Mouse (Mus musculus): Measurements from ENCODE around the gene Ift43. TPM values are rescaled to one million over a fixed set of nuclear protein-coding genes. Genes with fewer than 3 reads are reported as not detected.

Ift43 gene
- polyA plus RNA-seq, 1 experiment from 2014 or later = 47.9 TPM

GRCm38 (mm10) chr12:86056976-86057375 is 25.4 kb upstream of the Ift43 start:
- ATAC-seq (replicated peaks) = no peak
- no peak overlapping the region for H3K4me2 ChIP-seq
- no peak overlapping the region for H3K4me3 ChIP-seq
- no peak overlapping the region for H3K27ac ChIP-seq
- no peaks in the 10 kb centered on the region for H3K36me3 ChIP-seq (replicated peaks)
- H3K27me3 ChIP-seq (replicated peaks) = no peaks in the 10 kb centered on the region
- H3K9ac ChIP-seq = no peak overlapping the region
- H3K9me3 ChIP-seq = no peaks in the 10 kb centered on the region
- 90% methylated on average over 8 of the region's 8 CpGs for WGBS
- H3K4me1 ChIP-seq = no peaks in the 10 kb centered on the region

DNA sequence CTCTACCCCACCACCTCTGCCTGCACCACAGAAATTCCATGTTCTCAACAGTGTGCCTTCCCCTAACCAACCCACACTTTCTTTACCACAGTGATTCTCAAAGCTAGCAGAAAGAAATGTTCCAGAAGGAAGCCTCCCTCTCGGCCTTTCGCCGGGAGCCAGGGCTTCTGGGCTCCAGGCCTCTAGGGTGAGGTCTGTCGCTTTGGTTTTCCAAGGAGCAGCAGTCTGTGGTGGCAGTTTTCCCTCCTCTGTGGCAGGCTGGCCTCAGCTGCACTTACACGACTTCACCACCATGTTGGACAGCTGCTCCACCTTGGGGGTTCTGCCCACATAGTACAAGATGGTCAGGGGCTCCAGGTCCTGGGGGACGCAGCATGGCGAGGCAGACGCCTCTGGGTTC is 24.8 kb upstream of the Ift43 start:
- no peaks in the 10 kb centered on the region for H3K27me3 ChIP-seq (replicated peaks)
- H3K4me3 ChIP-seq = no peak overlapping the region
- no peaks in the 10 kb centered on the region for H3K9me3 ChIP-seq
- H3K36me3 ChIP-seq (replicated peaks) = no peaks in the 10 kb centered on the region
- no peak overlapping the region for H3K9ac ChIP-seq
- H3K4me1 ChIP-seq = no peaks in the 10 kb centered on the region
- no peak overlapping the region for H3K27ac ChIP-seq
- ATAC-seq (replicated peaks) = no peak
- 86% methylated on average over 8 of the region's 8 CpGs for WGBS
- H3K4me2 ChIP-seq = no peak overlapping the region

DNA sequence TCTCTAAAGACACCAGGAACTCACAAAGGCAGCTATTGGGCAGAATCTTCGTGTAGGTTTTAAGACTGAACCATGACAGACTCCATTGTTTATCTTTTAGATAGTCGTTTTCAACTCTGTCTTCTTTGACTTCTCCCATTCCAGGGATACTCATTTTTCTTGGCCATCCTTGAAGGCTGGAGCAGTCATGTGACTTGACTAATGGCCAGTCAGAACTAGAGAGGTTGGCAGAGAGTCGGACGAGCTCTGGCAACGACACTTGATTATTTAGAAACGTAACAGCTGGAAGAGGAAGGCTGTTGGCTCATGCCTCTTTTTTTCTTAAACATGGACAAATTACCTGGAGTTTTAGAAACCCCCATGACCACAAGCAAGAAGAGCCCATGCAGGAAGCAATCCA is 23.0 kb upstream of the Ift43 start:
- Histone ChIP-seq H3K4me2 (no peak overlapping the region), H3K4me3 (no peak overlapping the region), H3K36me3 (replicated peaks) (no peaks in the 10 kb centered on the region), H3K9ac (no peak overlapping the region), H3K4me1 (no peaks in the 10 kb centered on the region), H3K27ac (no peak overlapping the region), H3K27me3 (replicated peaks) (no peaks in the 10 kb centered on the region), H3K9me3 (no peaks in the 10 kb centered on the region)
- no peak for ATAC-seq (replicated peaks)
- WGBS = 90% methylated on average over 6 of the region's 6 CpGs

GRCm38 (mm10) chr12:86064796-86065195 is 17.5 kb upstream of the Ift43 start:
- H3K4me1 ChIP-seq = no peaks in the 10 kb centered on the region
- H3K4me3 ChIP-seq = no peak overlapping the region
- H3K9ac ChIP-seq = no peak overlapping the region
- H3K9me3 ChIP-seq = no peaks in the 10 kb centered on the region
- H3K27me3 ChIP-seq (replicated peaks) = no peaks in the 10 kb centered on the region
- no peak overlapping the region for H3K27ac ChIP-seq
- H3K4me2 ChIP-seq = no peak overlapping the region
- no peaks in the 10 kb centered on the region for H3K36me3 ChIP-seq (replicated peaks)
- no peak for ATAC-seq (replicated peaks)

GRCm38 (mm10) chr12:86071432-86071831 is 10.9 kb upstream of the Ift43 start:
- Histone ChIP-seq H3K9ac (no peak overlapping the region), H3K27me3 (replicated peaks) (peaks cover 12% of the 10 kb centered on the region; the same call in 1 of the 2 replicates), H3K36me3 (replicated peaks) (no peaks in the 10 kb centered on the region), H3K4me1 (peaks cover 5% of the 10 kb centered on the region; the same call in 1 of the 2 replicates), H3K4me2 (no peak overlapping the region), H3K27ac (no peak overlapping the region), H3K4me3 (no peak overlapping the region), H3K9me3 (no peaks in the 10 kb centered on the region)
- no peak for ATAC-seq (replicated peaks)
- WGBS = 73% methylated on average over 6 of the region's 6 CpGs

- Histone ChIP-seq H3K9ac (no peak overlapping the region), H3K4me2 (no peak overlapping the region), H3K4me1 (peaks cover 30% of the 10 kb centered on the region), H3K9me3 (no peaks in the 10 kb centered on the region), H3K27ac (no peak overlapping the region), H3K36me3 (replicated peaks) (no peaks in the 10 kb centered on the region), H3K27me3 (replicated peaks) (peaks cover 19% of the 10 kb centered on the region), H3K4me3 (no peak overlapping the region)
- WGBS = 69% methylated on average over 12 of the region's 12 CpGs
- ATAC-seq (replicated peaks) = no peak
Observed at GRCm38 (mm10) chr12:86074681-86075080, 7.7 kb upstream of the Ift43 start.

- Histone ChIP-seq H3K9me3 (no peaks in the 10 kb centered on the region), H3K27ac (no peak overlapping the region), H3K9ac (no peak overlapping the region), H3K4me1 (peaks cover 30% of the 10 kb centered on the region), H3K27me3 (replicated peaks) (peaks cover 19% of the 10 kb centered on the region), H3K36me3 (replicated peaks) (no peaks in the 10 kb centered on the region), H3K4me2 (no peak overlapping the region), H3K4me3 (no peak overlapping the region)
- WGBS = 91% methylated on average over 7 of the region's 7 CpGs
- ATAC-seq (replicated peaks) = no peak
Observed at GRCm38 (mm10) chr12:86075358-86075757, 7.0 kb upstream of the Ift43 start.

GRCm38 (mm10) chr12:86076321-86076901 is 5.9 kb upstream of the Ift43 start:
- 0 out of 2 replicates have a peak overlapping the region, but pooled peaks have one; percentile 8 for H3K4me3 ChIP-seq
- no peak for ATAC-seq (replicated peaks)
- H3K9ac ChIP-seq = no peak overlapping the region
- WGBS = 7% methylated on average over 13 of the region's 13 CpGs
- H3K9me3 ChIP-seq = no peaks in the 10 kb centered on the region
- peaks cover 27% of the 10 kb centered on the region for H3K27me3 ChIP-seq (replicated peaks)
- H3K36me3 ChIP-seq (replicated peaks) = no peaks in the 10 kb centered on the region
- H3K27ac ChIP-seq = no peak overlapping the region
- H3K4me2 ChIP-seq = peak overlapping the region; percentile 94
- peaks cover 30% of the 10 kb centered on the region for H3K4me1 ChIP-seq

GRCm38 (mm10) chr12:86077322-86077721 is 5.0 kb upstream of the Ift43 start:
- 0 out of 2 replicates have a peak overlapping the region, but pooled peaks have one; percentile 52 for H3K4me3 ChIP-seq

GRCm38 (mm10) chr12:86077736-86078135 is 4.6 kb upstream of the Ift43 start:
- H3K9ac ChIP-seq = no peak overlapping the region
- peaks cover 33% of the 10 kb centered on the region for H3K4me1 ChIP-seq
- no peaks in the 10 kb centered on the region for H3K9me3 ChIP-seq
- no peak overlapping the region for H3K27ac ChIP-seq
- peak overlapping the region; percentile 52 for H3K4me3 ChIP-seq
- peaks cover 27% of the 10 kb centered on the region for H3K27me3 ChIP-seq (replicated peaks)
- peak overlapping the region; percentile 94 for H3K4me2 ChIP-seq
- H3K36me3 ChIP-seq (replicated peaks) = no peaks in the 10 kb centered on the region
- ATAC-seq (replicated peaks) = no peak
- WGBS = 25% methylated on average over 11 of the region's 11 CpGs

More at GRCm38 (mm10) chr12:86077322-86077721, 5.0 kb upstream of the Ift43 start:
- Histone ChIP-seq H3K36me3 (replicated peaks) (no peaks in the 10 kb centered on the region), H3K4me1 (peaks cover 32% of the 10 kb centered on the region), H3K27ac (no peak overlapping the region), H3K9me3 (no peaks in the 10 kb centered on the region), H3K27me3 (replicated peaks) (peaks cover 27% of the 10 kb centered on the region), H3K9ac (no peak overlapping the region), H3K4me2 (peak overlapping the region; percentile 94)
- 32% methylated on average over 8 of the region's 8 CpGs for WGBS
- no peak for ATAC-seq (replicated peaks)

GRCm38 (mm10) chr12:86078176-86078552 is 4.2 kb upstream of the Ift43 start:
- Histone ChIP-seq H3K4me2 (peak overlapping the region; percentile 94), H3K27me3 (replicated peaks) (peaks cover 27% of the 10 kb centered on the region), H3K27ac (no peak overlapping the region), H3K4me1 (peaks cover 37% of the 10 kb centered on the region), H3K36me3 (replicated peaks) (no peaks in the 10 kb centered on the region), H3K9me3 (no peaks in the 10 kb centered on the region), H3K4me3 (peak overlapping the region; percentile 52), H3K9ac (peak overlapping the region; percentile 51; the same call in 1 of the 2 replicates)
- 10% methylated on average over 9 of the region's 9 CpGs for WGBS
- ATAC-seq (replicated peaks) = no peak

DNA sequence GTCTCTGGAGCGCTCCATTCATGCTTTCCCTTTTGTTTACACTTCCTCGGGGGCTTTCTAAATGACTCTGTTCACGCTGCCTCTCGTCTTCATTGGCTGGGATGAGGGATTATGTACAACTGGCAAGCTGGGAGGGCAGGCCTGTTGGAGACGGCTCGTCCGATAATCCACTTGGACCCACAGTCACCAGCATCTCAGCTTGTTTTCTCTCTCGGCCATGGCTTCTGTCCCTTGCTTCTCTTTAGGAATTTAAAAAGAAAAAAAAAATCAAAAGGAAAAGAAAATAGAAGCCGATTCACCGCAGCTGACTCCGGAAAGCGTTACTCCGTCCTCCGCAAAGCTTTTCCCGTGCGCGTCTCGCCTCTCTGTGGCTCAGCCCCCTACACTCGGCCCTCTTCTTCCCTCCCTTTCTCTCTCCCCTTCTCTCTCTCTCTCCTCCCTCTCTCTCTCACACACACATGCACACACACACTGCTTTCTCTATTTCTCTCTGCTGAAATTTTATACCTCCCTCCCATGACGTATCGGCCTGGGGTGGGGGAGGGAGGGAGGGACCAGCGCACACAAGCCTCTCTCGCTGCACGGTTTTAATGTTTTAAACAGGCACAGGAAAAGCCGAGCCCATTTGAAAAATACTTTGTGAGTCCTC is 3.7 kb upstream of the Ift43 start, which contains the start of gene Tgfb3:
TSS of gene Tgfb3 (minus strand) at position 489 of the 649 bp plus-strand sequence.
- Histone ChIP-seq H3K36me3 (replicated peaks) (no peaks in the 10 kb centered on the region), H3K27ac (peak within 1 kb of the TSS; percentile 67), H3K27me3 (replicated peaks) (peaks cover 27% of the 10 kb centered on the region), H3K4me1 (peaks cover 40% of the 10 kb centered on the region), H3K4me2 (peak within 1 kb of the TSS; percentile 94), H3K9ac (peak within 1 kb of the TSS; percentile 51), H3K9me3 (no peaks in the 10 kb centered on the region), H3K4me3 (peak within 1 kb of the TSS; percentile 52)
- WGBS = under 1% methylated on average over 25 of the region's 25 CpGs
- ATAC-seq (replicated peaks) = peak; percentile 48

All from midbrain, embryonic 15.5 days (tissue).